Mouse (Mus musculus): ENCODE data around the gene Tmem11.

The Tmem11 gene

GRCm38 (mm10) chr11:60828903-60829302 lies 50.2 kb downstream of the Tmem11 start:
- in situ Hi-C loops (cut with MboI): no loop called here

- in situ Hi-C loops (cut with MboI): no loop called here
These were observed 51.7 kb downstream of the Tmem11 start for GRCm38 (mm10) chr11:60827241-60827945.

GRCm38 (mm10) chr11:60826700-60827099 lies 52.4 kb downstream of the Tmem11 start:
- in situ Hi-C loops (cut with MboI): no loop called here

GRCm38 (mm10) chr11:60825191-60825590 lies 53.9 kb downstream of the Tmem11 start:
- in situ Hi-C loops (cut with MboI): no loop called here

- in situ Hi-C loops (cut with MboI): no loop called here
These were observed 55.3 kb downstream of the Tmem11 start for GRCm38 (mm10) chr11:60823771-60824170.

GRCm38 (mm10) chr11:60816398-60816797 lies 62.7 kb downstream of the Tmem11 start:
- in situ Hi-C loops (cut with MboI): no loop called here
